Mouse (Mus musculus) right cerebral cortex, postnatal 36 days (tissue): ENCODE measurements at regions not wholly inside any gene's neighbourhood (a gene's known extent, or its start where the extent isn't known, plus 50 kb on each side); places are given as distances from the start of the nearest gene placed in this dataset.

ENCODE experiments used
- DNase-seq, 2 experiments: peaks; one replicate each; pipeline ENCODE4 v3.0.0; 2022; ENCODE audit warnings: low spot score in 2 of 2, mixed read lengths in 1 of 2

DNA sequence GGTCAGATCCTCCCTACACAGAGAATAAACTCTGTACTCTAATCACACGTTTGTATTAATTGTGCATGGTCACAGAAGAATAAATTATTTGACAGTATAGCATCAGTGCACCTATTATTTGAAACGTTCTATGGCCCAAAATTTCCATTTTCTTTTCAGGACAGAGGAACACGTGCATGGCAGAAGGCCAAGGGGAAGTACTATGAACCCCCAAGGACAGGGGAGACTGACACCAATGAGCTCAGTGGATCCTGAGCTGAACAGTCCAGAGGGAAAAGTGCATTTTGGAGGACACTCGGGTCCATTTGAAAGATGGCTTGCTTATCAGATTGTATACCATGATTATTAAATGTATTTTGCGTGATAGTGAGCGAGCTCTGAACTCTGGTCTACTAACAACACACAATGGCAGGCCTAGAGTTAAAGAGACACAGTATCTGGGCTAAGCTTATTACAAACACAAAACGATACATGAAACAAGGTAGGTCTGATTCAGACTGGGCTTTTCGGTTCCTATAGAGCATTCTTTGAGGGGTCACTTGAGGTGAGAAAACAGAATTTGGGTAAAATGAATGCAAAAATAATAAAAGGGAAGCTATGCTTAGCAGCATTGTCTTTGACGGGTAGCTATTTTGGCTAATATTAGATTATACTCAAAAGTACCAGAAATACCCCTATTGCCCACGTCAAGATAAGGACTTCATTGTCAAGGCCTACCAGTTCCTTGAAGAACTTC is 1431.7 kb downstream of the Slc22a22 start:
- DNase-seq, result no peak

DNA sequence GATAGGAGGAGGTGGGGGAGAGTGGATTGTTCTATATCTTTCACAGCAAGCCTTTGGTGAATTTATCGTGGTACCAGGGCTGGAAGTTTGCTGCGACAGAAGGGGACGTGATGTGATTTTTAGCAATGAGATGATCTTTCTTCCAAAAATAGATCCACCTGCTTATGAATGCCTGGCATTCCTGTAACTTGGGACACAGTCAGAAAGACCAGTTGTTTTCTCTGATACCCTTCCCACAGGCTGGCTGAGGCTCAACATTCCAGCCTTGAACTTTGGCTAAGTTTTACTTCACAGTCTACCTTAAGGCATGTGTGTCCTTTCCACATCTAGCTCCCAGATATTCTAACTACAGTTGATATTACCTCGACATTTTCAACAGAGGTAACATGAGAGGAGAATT is 1434.1 kb downstream of the Slc22a22 start:
- no peak for DNase-seq

DNA sequence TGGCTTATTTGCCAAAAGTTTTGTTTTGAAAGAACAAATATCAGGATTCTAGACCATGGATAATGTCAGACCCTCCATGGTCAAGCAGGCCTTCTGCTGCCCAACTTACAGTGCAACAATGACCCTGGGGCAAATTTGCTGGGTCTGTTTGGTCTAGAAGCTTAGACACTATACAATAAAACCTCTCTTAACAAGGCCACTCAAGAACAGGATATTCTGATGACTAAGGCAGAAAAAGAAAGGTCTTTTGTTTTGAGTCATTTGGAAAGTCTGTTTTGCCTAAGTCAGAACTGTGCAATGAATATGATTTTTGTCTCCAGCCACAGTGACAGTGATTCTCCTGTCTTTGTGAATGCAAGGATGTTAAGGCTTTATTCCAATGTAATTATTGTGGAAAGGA is 1435.0 kb downstream of the Slc22a22 start:
- no peak for DNase-seq

DNA sequence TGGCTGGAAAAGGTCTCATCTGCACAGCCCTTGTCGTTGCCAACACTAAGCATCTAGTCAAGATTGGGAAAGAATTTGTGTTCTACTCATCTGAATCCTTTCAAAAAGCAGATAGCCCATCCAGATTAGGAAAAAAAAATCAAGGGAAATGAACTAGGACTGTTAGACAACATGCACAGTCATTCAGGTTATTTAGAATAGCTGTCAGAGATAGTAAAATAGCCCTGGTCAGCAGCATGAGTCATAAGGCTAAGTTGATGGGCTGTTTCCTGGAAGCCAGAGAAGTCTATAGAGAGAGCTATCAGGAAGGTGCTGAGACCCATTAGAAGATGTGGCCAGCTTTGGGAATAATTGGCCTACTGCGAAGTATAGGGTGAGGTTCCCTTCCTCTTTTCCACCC is 1447.4 kb downstream of the Slc22a22 start:
- no peak for DNase-seq

DNA sequence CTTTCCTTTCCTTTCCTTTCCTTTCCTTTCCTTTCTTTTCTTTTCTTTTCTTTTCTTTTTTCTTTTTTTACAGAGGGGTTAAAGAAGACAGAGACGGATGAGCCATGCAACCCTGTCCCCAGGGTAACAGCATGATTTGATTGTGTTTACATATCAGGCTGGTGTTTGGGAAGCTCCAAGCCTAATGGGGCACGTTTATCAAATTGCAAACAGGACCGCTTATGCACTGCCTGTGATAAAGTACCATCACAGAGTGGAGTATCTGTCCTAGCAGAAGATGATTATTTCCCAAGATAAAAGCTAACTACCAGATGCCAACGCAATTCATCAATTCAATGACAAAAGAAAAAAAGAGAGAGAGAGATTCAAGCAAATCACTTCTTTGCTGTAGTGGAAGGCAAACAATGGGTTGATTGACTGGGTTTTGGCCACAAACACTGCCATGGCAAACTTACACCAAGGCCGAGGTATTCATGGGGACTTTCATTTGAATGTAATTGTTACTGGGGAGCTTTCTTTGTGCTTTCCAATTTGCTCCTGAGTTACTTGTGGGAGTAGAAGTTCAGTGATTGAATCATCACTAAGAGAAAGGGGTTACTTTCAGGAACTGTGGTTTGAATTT is 1450.1 kb downstream of the Slc22a22 start:
- no peak for DNase-seq

DNA sequence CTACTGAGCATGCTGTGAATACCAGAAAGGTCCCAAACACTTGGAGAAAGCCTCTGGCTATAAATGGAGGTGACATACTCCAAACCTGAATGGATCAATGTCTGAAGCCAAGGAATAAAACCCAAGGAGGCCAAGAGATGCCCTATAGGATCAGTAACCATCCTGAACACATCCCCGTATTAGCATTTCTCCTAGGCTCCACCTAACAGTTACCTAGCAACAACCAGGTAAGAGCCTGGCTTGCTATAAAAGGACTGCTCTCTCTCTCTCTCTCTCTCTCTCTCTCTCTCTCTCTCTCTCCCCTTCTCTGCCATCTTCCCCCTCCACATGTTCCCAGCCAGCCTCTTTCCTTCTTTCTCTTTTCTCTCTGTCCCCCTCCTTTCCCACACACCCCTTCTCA is 1452.7 kb downstream of the Slc22a22 start:
- DNase-seq, result no peak

DNA sequence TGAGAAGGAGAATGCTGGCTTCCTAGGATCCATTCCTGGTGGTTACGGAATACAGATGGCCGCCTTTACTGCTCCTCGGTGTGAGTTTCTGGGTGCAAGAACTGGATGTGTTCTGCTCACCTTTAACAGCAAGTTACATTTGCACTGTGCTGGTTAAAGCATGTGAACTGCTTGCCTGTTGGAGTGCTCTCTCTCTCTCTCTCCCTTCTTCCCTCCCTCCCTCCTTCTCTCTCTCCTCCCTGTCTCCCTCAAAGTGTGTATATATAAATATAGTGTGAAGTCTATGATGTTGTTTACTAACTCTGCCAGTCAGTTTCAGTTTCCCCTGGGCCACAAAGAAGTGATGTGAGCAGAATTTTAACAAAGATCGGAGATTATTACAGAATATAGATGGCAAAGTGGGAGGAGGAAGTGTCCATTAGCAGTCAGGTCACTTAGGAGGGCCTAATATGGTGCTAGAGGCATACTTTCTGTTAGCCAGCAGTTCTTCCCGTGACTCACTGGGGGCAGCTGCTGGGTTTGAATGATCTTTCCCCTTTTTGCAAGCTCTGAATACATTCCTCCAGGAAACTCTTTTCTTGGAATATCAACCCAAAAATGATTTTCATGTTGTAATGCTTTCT is 1453.5 kb downstream of the Slc22a22 start:
- DNase-seq, result no peak

DNA sequence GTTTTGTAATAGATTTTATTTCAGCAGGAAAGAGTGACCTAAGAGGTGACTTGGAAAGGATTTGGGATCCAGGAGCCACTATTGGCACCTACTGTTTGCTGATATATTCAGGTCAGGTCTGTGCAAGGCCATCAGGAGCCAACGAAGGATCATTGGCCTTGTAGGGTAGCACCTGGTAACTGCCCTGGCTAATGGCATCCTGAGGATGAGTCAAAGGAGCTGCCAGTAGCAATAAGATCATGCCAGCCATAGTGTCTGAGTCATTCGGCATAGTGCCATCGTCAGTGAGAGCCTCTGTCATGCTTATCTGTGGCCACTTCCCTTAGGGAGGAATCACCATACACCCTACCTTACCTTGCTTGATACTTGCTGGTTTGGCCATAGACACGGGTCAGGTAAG is 1455.1 kb downstream of the Slc22a22 start:
- DNase-seq, result no peak

DNA sequence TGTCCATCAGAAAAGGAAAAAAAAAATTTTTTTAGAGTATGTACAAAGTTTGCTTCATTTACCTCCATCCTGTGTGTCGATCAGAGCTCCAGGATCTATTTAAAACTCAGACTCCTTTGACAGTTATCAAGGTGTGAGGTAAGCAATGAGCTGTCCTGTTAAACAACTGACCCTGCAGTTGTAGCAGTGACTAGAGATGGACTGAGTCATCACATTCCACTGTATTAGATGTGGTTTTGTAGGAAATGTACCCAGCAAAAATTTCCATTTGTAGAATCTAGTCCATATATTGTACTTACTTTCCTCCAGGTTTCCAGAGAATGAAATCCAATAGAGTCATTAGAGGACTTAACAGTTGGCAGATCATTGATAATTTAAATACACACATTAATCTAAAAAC is 1459.3 kb downstream of the Slc22a22 start:
- DNase-seq, result no peak

DNA sequence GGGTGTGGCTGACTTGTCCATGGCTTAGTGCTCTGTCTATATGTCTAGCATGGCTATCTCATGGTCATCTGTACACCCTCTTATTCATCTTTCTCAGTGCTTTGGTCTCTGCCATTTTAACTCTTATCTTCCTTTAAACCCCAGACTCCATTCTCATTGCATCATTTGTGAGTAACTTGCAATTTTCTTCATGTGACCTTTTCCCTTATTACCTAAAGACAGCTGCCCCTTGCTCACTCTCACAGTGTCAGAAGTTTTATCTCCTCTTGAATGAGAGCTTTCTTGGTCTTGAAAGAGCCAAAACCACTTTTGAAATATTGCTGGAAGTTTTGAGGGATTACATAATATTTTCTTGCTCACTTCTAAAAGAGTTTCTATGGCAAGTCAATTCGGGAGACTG is 1459.9 kb downstream of the Slc22a22 start:
- DNase-seq, result no peak

DNA sequence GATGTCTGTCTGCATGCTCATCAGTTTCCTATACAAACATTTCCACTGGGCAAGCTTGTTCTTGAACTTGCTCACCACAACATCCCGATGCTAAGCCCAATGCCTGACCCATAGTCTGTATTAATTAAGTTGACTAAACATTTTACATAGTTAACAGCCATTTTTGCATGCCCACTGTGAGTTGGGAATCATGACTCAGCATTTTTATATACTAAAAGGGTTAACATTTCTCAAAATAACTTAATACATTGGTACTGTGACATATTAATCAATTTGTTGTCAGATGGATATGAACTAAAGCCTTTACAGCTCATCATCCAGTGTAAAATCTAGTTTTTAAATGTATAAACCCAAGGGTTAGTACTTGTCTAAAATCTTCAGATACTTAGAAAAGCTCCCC is 1461.4 kb downstream of the Slc22a22 start:
- DNase-seq, result no peak

DNA sequence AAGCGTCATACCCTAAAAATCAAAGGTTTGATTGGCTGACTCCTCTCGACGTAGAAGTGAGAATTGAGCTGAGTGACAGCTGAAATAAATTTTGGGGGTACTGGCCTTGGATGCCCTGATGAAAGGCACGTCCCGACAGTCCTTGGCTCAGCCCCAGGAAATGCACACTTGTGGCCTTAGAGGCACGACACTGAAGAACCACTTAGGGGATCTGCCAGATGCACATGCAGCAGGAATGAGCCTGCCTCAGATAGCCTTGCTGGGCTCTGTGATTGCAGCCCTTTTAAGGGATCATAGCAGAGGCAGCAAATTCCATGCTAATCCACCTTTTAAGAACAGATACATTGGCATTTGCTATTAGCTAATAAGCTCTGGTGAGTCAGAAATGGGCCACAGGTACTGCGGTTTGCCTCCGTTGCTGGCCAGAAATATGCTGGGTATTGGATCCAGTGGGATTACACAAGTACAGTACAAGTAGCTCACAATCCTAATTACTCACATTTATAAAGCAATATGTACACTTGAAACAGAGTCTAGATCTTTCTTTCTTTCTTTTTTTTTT is 1463.3 kb downstream of the Slc22a22 start:
- no peak for DNase-seq

DNA sequence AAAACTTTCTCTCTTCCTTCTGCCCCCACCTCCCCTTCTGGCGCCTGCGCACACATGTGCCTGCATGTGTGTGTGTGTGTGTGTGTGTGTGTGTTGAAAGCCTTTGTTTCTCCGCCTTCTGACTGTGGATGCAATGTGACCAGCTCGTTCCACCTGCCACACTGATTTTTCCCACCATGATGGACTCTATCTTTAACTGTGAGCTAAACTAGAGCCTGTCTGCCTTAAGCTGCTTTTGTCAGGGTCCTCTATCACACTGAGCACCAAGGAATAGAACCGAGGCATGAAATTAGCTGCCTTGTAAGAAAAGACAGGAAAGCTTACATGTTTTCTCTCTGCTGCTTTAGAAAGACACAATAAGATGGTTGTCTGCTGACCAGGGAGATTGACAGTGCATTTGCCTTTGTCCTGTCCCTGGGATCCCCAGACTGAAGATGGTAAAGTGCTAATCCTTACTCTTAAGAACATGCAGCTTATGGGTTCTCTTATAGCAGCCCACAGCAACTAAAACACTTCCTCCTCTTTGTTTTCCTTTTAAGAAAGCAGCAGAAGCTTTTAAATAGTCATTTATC is 1468.7 kb downstream of the Slc22a22 start:
- DNase-seq, result no peak

DNA sequence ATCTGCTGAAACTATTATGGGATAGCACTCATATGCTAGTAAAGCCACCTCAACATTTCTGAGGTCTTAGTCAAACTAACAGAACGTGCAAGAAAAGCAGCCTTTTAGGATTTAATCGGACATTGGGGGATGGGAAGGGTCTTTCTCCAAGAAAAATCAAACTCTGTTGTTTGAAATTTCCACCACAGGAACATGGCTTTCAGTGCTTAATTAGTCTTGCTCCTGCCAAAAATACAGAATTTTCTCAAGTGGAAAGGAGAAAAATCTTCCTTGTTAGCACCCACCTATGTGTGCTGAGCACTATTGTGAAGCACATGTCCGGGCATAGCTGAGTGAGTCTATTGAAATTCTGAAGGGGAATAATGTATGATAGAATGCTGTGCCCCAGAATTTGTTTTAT is 1470.0 kb downstream of the Slc22a22 start:
- DNase-seq, result no peak

DNA sequence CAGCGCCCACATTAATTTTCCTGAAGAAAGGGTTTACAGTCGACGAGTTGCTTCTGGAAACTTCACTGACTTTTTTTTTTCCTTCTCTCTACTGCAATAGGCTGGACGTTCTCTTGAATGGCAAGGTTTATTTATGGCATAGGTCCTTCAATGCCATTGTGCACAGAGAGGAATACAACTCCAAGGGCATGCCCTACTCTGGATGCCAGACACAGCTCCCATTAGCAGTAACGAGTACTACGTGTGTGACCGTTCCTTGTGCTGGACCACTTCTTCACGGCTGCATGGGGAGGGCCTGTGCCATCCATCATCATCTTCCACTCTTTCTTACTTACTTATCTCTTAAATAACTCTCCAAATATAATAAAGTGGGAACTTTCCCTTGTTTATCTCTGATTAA is 1472.1 kb downstream of the Slc22a22 start:
- DNase-seq, result no peak

DNA sequence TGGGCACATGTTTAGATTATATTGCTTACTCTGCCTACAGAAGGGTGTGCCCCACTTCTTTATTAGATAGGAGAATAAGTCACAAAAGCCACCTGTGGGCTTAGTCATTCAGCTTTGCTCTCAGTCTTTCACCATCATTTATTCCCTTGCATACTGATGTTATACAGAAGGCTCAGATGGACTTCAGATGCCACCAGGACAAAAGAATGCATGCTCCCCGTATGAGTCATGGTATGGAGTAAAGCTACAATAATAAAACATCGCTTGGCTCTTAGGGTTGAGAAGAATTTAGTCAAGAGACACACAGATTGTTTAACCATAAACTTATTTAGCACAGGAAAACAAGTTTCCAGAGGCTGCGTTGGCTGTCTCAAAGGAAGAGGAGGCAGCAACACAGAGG is 1473.5 kb downstream of the Slc22a22 start:
- no peak for DNase-seq

DNA sequence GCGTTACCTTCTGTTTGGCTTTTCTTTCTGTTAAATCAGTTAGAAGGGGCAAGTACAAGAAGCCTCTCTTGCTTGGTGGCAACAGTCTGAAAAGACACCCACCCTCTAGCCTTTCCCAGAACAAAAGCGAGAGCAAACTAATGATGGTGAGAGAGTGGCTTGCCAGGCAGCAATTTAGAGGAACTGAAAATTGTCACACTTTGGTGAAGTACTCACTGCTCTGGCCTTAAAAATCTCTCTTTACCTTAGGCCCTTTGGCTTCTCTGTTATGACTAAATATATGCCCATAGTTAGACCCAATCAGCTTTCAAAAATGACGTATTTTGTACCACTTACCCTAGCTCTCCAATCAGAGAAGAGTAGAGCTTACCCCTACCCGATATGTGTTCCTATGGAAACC is 1477.8 kb downstream of the Slc22a22 start:
- DNase-seq, result no peak

DNA sequence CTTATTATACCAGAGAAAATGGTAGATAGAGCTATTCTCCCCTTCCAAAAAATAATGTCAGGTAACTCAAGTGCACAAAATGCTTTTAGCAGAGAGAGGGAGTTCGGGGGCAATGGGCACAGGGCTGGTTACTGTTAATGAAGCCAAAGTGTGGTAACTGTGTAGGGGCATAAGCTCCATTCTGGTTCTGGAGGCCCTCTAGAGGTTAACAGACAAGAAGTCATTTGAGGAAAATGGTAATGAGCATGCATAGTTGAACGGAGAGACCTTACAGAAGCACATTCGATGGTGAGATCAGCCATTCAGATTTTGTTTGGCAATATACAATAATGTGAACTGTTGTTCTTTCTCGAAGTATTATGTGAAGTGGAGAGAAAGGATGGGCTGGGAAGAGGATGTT is 1479.4 kb downstream of the Slc22a22 start:
- no peak for DNase-seq

DNA sequence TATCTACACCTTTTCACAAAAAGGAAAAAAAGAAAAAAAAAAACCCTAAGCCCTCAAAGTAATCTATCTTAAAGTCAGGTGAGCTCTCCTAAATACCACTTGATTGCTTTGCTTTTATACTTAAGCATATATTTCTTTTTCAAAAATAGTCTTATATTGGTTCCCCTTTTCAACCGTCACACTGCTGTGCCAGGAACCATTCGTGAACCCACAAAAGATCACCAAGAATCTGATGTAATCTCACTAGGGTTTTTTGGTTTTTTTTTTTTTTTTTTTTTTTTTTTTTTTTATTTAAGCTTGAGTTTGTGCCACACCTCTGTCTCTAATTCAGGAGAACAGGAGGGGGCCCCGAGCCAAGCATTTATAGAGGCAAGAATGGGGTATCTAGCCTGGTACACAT is 1482.7 kb downstream of the Slc22a22 start:
- DNase-seq, result no peak

DNA sequence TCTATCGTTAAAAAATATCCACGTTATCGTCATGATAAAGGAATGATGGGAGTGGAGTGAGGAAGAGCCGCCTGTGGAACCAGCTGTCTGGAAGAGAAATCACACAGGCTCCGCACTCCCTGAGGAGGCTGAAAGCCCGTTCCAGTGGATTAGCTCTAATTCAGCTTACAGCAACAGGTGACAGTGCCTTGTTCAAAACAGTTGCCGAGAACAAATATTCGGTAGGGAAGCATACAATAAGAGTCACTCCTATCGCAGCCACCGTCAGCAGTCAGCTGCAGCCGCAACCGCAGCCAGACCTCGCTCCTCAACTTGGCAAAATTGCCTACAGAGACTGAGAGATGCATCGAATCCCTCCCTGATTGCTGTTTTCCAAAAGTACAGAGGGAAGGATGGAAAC is 1501.6 kb downstream of the Slc22a22 start:
- DNase-seq, result no peak

DNA sequence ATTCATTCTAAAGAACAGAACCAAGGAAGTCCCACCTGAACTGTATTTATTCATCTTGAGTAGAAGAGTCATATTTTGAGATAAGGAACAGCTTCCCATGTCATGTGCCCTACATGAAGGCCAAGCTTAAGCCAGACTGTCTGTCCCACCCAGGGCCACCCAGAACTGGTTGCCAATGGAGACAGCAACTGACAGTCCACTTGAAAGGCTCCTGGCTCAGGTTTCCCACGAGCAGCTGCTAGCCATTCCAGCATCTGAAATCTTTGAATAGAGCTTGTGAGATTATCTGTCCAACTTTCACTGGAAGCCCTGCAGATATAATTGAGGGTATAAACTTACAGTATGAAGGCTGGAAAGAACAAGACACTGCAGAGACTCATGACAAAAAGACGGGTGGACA is 1510.6 kb downstream of the Slc22a22 start:
- DNase-seq, result no peak

DNA sequence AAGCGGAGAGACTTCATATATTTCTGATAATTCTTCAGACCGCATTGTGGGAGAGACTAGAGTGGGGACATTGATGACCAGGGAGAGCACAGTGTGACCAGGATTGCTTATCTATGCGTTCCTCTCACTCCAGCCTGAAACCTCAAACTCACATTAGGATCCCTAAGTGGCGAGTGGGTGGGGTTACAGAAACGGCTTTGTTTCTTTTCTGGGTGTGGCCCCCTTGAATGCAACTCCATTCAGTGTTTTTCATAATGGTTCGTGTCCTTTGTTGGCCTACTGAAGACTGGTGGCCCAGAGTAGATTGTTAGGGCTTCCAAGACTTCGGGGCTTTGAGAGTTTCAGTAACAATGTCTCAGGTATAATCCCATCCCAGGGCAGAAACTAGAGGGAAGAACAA is 1512.1 kb downstream of the Slc22a22 start:
- DNase-seq, result no peak

DNA sequence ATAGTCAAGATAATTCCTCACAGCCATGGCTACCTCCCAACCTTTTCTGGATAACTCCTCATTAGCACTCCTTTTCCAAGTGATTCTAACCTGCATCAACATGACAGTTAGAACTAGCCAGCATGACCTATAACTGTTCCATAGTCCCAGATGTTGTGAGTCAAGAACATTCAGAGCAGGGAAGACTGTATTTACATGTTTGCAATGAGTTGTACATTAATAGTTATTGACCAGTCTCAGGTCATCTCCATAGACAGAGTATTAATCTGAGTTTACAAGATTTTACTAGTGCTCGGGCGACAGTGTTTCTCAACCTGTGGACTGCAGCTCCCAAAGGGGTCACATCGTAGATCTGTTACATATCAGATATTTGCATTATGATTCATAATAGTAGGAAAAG is 1515.3 kb downstream of the Slc22a22 start:
- no peak for DNase-seq
